Mouse (Mus musculus) frontal cortex, postnatal 10 days (tissue): Measurements from ENCODE around the gene Larp4.
"Not testable (repeated sequence)": the region's sequence is repeated elsewhere in the genome, so short reads cannot be mapped to it uniquely, and the experiment has no call there.

Experiments used
- DNase-seq, 2 experiments: peaks; one replicate each; pipeline ENCODE4 v3.0.0; 2022; ENCODE audit warnings: low spot score in 2 of 2, mixed read lengths in 1 of 2

Larp4 gene

GRCm38 (mm10) chr15:99969765-99970164 is at the start of gene Larp4:
Gene Larp4, plus strand, starts transcription at chr15:99970065.
- DNase-seq, result not testable (repeated sequence)

DNA sequence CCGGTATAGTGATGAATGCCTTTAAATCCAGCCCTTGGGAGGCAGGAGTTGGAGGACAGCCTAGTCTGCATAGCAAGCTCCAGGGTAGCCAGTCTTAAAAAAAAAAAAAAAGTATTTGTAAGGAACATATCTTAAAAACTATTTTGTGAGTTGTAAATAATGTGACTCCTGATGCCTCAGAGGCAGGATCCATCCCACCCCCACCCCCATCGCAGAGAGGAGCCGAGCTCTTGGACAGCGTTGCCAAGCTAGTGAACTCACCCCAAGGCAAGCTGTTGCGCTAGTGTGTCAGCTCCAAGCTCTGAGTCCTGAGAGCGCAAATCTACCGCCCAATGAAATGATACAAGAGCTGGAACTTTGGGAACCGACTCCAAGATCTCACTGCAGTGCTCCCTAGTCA is 38.6 kb upstream of the Larp4 start:
- no peak for DNase-seq

GRCm38 (mm10) chr15:99934501-99934900 is 35.4 kb upstream of the Larp4 start:
- no peak for DNase-seq

DNA sequence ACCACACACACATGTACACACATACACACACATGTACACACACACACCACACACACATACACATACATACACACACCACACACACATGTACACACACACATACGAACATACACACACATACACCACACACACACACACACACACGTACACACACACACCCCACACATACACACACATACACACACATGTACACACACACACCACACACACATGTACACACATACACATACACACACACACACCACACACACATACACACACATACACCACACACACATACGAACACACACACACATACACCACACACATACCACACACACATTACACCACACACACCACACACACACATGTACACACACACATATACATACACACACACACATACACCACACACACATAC is 33.2 kb upstream of the Larp4 start:
- no peak for DNase-seq

DNA sequence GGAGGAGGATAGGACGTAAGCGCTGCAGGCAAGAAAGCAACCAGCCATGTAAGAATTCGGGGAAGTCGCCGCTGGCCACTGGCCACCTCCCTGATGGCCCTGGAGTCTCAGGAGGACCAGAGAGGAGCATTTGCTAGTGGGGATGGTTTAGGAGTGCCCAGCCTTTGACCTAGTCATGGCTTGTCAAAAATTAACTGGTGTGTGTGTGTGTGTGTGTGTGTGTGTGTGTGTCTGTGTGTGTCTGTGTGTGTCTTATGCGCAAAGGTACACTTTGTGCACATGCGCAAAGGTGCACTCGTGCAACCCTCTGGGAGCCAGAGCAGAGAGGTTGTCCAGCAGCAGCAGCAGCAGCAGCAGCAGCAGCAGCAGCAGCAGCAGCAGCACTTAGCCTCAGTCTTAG is 32.0 kb upstream of the Larp4 start:
- DNase-seq, result no peak

DNA sequence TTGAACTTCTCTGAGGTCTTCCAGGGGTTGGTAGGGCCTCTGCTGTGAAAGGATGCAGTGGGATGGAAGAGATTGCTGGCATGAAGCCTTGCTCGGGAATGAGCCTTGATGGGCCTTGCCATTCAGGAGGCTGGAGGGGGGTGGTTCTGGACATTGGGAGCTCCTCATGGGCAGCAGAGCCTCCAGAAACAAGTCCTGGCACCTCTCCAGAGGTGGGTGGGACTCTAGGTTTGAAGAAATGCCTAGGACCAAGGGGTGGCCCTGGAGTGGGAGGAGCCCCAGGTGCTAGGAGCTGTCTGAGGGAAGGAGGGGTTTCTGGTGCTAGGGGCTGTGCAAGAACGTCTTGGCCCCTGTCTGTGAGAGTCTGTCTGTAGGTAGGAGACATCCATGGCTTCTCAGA is 29.4 kb upstream of the Larp4 start:
- DNase-seq, result no peak

- DNase-seq, result no peak
Observed at GRCm38 (mm10) chr15:99940970-99941630, 28.8 kb upstream of the Larp4 start.

GRCm38 (mm10) chr15:99955324-99955723 is 14.5 kb upstream of the Larp4 start:
- DNase-seq, result no peak

- DNase-seq, result no peak
Observed at GRCm38 (mm10) chr15:99965103-99965775, 4.6 kb upstream of the Larp4 start.

GRCm38 (mm10) chr15:99966961-99967360 is 2.9 kb upstream of the Larp4 start, which contains the start of gene Fam186a:
Gene Fam186a, minus strand, starts transcription at chr15:99967061.
- DNase-seq, result no peak

DNA sequence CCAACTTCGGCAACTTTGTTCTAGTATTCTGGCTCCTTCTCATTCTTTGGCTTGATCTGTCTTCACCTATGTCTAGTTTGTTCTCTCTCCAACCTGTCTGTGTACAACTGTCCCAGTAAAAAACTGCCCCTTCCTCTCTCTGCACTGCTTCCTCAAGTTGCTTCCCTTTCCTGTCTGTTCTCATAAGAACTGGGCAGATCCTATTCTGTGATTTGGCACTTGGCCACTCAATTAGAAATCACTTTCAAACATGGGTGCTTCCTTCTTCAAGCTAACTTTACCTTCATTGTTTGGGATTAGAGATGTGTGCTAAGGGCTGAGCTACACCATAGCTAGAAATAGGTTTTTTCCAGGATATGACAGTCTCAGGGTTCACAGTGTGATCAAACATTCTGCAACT is 741 bp downstream of the Larp4 start:
- DNase-seq, result no peak

GRCm38 (mm10) chr15:99972361-99972988 is 2.6 kb downstream of the Larp4 start:
- DNase-seq, result peak; percentile 90 to 93

DNA sequence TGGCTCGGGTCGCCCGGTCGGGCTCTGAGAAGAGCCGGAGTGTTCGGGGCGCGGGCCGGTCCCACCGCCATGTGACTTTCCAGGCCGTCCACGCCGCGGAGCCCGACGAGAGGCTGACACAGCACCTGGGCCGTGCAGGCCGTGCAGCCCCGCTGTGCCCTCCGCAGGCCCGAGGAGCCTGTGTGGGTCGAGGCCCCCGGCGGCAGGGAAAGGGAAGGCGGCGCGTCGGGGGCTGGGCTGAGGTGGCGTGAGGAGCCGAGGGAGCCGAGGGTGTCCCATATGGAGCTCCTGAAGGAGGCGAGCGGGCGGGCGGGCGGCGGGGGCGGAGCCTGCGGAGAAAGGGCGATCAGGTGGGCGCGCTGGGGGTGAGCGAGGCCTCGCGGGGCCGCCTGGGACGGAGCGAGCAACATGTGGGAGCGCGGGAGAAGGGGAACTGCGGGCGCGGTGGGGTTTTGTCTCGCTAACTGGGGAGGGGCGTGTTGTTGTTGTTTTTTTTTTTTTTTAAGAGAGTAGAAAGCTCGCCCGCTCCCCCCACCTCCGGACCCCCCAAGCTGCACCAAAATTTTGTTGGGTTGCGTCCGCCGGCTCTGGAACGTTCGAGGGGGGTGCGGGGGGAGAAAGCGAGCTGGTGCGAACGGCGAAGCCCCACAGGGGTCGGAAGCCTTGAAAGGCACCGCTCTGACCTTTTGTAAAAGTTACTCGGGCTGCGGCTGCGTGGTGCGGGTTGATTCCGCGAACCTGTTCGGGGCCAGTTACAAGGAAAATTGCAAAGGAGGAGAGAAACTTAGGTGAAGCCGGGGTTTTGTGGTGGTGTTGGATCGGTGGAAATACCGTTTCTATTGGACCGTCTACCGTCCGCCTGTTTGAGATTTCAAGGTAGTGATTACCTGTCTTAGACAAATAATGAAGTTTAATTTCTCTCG is 3.4 kb downstream of the Larp4 start:
- DNase-seq, result peak in 1 of 2 experiments; percentile 18

- no peak for DNase-seq
Observed at GRCm38 (mm10) chr15:99974476-99975220, 4.8 kb downstream of the Larp4 start.

DNA sequence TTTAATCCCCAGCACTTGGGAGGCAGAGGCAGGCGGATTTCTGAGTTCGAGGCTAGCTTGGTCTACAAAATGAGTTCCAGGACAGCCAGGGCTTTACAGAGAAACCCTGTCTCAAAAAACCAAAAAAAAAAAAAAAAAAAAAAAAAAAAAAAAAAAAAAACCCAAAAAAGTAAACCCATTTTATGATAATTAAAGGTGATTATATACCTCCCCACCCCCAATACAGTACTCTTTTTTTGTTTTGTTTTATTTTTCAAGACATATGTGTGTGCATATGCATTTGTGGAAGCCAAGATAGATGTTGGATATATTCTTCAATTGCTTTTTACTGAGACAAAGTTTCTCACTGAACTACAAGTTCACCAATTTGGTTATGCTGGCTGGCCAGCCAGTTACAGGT is 6.3 kb downstream of the Larp4 start:
- DNase-seq, result not testable (repeated sequence)

DNA sequence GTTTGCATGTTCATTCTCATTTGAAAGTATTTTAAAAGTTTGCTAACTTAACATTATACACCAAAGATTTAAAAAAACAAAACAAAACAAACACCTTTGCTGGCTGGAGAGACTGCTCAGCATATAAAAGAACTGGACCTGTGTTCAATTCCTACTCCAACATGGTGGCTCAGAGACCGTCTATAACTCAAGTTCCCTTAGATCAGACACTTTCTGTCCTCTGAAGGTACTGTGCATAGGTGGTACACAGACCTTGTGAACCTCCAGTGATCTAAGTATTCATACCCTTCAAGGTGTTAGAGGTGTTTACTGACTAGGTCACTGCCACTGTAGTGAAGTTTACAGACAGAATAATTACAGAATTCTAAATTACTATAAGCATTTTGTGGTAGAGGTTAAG is 9.4 kb downstream of the Larp4 start:
- DNase-seq, result no peak

GRCm38 (mm10) chr15:99979715-99980114 is 9.8 kb downstream of the Larp4 start:
- DNase-seq, result no peak

DNA sequence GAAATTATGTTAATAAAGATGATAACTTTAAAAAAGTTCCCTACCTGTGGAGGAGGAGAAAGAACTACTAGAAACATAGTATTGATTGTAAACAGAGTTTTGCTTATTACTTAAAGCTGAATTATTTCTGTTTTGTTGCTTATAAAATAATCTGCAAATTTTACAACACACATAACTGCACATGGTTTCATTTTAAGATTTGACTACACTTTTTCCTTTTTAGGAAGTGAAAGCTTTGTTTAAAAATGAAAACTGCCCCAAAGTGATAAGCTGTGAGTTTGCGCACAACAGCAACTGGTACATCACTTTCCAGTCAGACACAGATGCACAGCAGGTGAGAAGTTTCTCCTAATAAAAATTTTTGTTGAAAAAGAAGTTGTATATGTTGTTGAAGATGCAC is 23.2 kb downstream of the Larp4 start:
- DNase-seq, result no peak

DNA sequence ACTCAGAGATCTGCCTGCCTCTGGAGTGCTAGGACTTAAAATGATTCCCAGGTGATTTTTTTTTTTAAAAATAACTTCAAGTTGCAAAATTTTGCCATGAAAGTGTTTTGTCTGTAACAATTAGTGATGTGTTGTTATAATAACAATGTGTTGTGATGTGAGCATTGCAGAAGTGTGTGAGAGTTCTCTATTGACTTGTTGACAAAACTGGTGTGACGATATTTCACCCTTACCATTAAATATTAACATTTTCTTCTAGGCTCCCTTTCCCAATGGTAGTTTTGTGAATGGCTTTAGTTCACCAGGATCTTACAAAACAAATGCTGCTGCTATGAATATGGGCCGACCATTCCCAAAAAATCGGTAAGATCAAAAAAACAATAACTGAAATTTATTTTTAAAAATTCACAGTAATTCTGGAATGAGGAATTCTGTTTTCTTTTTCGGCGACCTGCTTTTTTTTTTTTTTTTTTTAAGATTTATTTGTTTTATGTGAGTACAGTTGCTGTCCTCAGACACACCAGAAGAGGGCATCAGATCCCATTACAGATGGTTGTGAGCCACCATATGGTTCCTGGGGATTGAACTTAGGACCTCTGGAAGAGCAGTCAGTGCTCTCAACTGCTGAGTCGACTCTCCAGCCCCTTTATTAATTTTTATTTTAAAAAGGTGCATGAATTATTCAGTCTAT is 27.4 kb downstream of the Larp4 start:
- no peak for DNase-seq

GRCm38 (mm10) chr15:99999390-99999789 is 29.5 kb downstream of the Larp4 start:
- no peak for DNase-seq
